Mouse (Mus musculus): ENCODE data around the gene Gas2. TPM values are rescaled to one million over a fixed set of nuclear protein-coding genes. Genes with fewer than 3 reads are reported as not detected.

Gene Gas2
- polyA plus RNA-seq, 1 experiment = 14.0 TPM

GRCm38 (mm10) chr7:52037600-52038582, 176.1 kb downstream of the Gas2 start:
- Histone ChIP-seq H3K79me3 (ENCODE audit: low read depth) (no peaks in the 10 kb centered on the region), H3K27me3 (ENCODE audit: control insufficient read depth, insufficient read depth, insufficient read length) (no peaks in the 10 kb centered on the region), H3K4me3 (ENCODE audit: insufficient read depth, poor library complexity, severe bottlenecking) (no peak overlapping the region), H3K36me3 (ENCODE audit: control insufficient read depth, insufficient read depth) (no peaks in the 10 kb centered on the region), H3K79me2 (ENCODE audit: control insufficient read depth, insufficient read depth) (no peaks in the 10 kb centered on the region), H3ac (ENCODE audit: control insufficient read depth, insufficient read length, low read depth) (no peak overlapping the region)
- no peak for TF ChIP-seq MYOG (IDR thresholded peaks at IDR 0.05; ENCODE audit: control insufficient read depth, extremely low read depth, insufficient read length)
- TF ChIP-seq MYOD1 (IDR thresholded peaks at IDR 0.05; ENCODE audit: control insufficient read depth, insufficient read length, low read depth) = no peak
- no peak for TF ChIP-seq MAX (IDR thresholded peaks at IDR 0.05)
- TF ChIP-seq CTCF (IDR thresholded peaks at IDR 0.05; ENCODE audit: control insufficient read depth, insufficient read depth, insufficient read length) = no peak
- no peak for TF ChIP-seq USF1 (IDR thresholded peaks at IDR 0.05; ENCODE audit: low read depth)

Other genes with a start within 250 kb of the Gas2 start
- 0.05 TPM for gene Slc17a6, start 240.0 kb upstream of the Gas2 start, polyA plus RNA-seq (2012; fragmentation: generic; extraction: Trizol)
- 14.2 TPM for gene Fancf, start 252 bp downstream of the Gas2 start, polyA plus RNA-seq (2012; fragmentation: generic; extraction: Trizol)
- gene Svip, start 144.0 kb downstream of the Gas2 start, polyA plus RNA-seq (2012; fragmentation: generic; extraction: Trizol) = 1.2 TPM
- gene 1700015G11Rik, start 153.7 kb downstream of the Gas2 start, polyA plus RNA-seq (2012; fragmentation: generic; extraction: Trizol) = not detected

All from C2C12 (cell line).